Mouse (Mus musculus) left cerebral cortex, adult 2 months (tissue): ENCODE measurements around the gene Mettl4. TPM values are rescaled to one million over a fixed set of nuclear protein-coding genes. Genes with fewer than 3 reads are reported as not detected.
"Not testable (repeated sequence)": the region's sequence is repeated elsewhere in the genome, so short reads cannot be mapped to it uniquely, and the experiment has no call there.

Experiments used
- DNase-seq, 2 experiments: peaks; one replicate each; pipeline ENCODE4 v3.0.0; 2021 to 2022; ENCODE audit warnings: low spot score in 2 of 2, mixed read lengths in 1 of 2; ENCODE audit errors: extremely low spot score in 1 of 2
- H3K27ac ChIP-seq: fragments of 200-600 bp; 2 replicates; pipeline ENCODE4 v1.8.1; 2022
- H3K4me3 ChIP-seq: fragments of 200-600 bp; 2 replicates; pipeline ENCODE4 v1.8.1; 2022
- CTCF ChIP-seq: fragments of 200-600 bp; IDR thresholded peaks from 2 replicates; pipeline ENCODE4 v1.8.1; 2022; ENCODE audit warnings: antibody characterized with exemption, mild to moderate bottlenecking, moderate library complexity
- intact Hi-C: fragments of 180-260 bp; cut with DNase I; formaldehyde crosslinking; loops from one replicate; pipeline ENCODE4 v1.15.1; 2025
- long read RNA-seq, 2 experiments: library from polyadenylated mRNA; stranded (forward); transcript quantifications; one replicate each; pipeline ENCODE4 v2.0.0; 2021; ENCODE audit warnings: borderline mapping rate in 2 of 2
- total RNA-seq, 2 experiments: library from RNA; stranded (reverse); gene quantifications; 2 replicates each; pipeline ENCODE4 v1.2.3; 2021

The Mettl4 gene
- total RNA-seq: 10 to 100 TPM; 16.0 to 16.3 TPM
- long read RNA-seq, experiment 1, partial matches to known transcripts: 2 of 17 reads
- long read RNA-seq, experiment 1, other reads (novel, unspliced or antisense): 13 of 17 reads
- long read RNA-seq, experiment 2, partial matches to known transcripts: 0 of 10 reads
- long read RNA-seq, experiment 2, other reads (novel, unspliced or antisense): 8 of 10 reads

DNA sequence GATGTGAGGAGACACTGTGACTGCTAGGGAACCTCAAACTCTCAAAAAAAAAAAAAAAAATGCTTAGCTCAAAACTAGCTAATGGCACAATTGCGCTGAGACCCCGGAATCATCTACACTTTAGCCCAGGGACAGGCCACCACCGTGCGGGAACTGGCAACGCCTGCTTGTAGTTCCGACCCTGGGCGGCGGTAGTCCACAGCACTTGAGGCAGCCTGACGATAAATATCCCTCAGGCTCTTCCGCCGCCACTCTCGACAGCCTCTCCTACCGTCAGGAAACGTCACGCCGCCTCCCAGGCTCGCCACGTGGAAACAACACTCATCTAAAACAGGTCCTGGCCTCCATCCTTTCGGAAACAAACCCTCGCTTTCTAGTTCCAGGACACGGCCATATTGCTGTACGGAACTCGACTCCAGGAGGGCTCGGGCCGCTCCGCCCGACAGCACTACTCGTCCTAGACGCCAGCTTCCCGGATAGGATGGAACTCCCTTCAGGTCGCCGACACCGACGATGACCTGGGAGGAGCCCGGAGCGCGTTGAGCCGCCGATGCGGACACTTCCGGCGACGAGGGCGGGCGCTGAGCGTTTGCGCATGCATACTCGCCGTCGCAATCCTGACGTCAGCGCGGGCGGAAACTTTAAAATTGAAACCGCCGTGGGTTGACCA lies at the start of gene Mettl4:
Gene Mettl4, minus strand, starts transcription at position 554 of the 670 bp plus-strand sequence.
- no peak; the same call in none of the 2 replicates for TF ChIP-seq CTCF
- peak within 1 kb of the TSS; percentile 98 for H3K27ac ChIP-seq
- peak; percentile 91 to 92 for DNase-seq
- intact Hi-C loops: loop anchor here (2.0 kb wide), 1 partner anchor 85 kb away; no protein-coding TSS in a partner anchor
- H3K4me3 ChIP-seq: peak within 1 kb of the TSS; percentile 72

GRCm38 (mm10) chr17:94778871-94779482 lies 29.2 kb upstream of the Mettl4 start:
- no peak overlapping the region for H3K27ac ChIP-seq
- no peak for DNase-seq
- no peak overlapping the region for H3K4me3 ChIP-seq
- intact Hi-C loops: no loop called here
- no peak for TF ChIP-seq CTCF

DNA sequence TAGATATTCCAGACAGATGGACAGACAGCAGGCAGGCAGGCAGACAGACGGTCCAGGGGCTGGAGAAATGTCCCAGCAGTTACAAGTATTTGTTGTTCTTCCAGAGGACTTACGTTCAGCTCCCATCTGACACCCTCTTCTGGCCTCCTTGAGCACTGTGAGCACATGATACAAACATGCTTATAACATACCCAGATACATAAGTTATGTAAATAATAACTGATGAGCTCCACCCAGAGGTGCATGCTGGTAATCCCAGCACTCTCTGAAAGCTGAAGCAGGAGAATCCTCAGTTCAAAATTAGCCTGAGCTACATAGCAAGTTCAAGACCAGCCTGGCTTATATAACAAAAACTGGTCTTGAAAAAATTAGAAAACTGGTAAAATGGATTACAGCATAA lies 18.7 kb upstream of the Mettl4 start:
- no peak for DNase-seq
- intact Hi-C loops: no loop called here
- no peak for TF ChIP-seq CTCF
- Histone ChIP-seq H3K27ac (no peak overlapping the region), H3K4me3 (no peak overlapping the region)

DNA sequence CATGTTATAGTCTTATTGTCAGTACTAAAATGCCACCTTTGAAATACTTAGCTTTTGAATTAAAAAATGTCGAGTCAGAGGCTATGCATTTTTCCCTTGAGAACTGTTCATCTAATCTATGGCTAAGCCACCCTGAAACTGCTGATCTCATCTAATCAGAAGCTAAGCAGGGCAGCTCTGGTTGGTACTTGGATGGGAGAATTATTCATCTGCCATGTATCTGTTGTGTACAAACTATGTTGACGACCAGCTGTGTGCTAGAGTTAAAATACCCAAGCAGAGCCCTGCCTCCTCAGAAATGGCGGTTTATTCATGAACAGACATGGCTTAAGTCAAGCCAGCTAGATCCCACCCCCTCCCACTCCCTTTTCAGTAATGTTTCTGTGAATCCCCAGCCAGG lies 14.9 kb upstream of the Mettl4 start:
- DNase-seq: no peak
- intact Hi-C loops: no loop called here
- no peak for TF ChIP-seq CTCF
- H3K27ac ChIP-seq: no peak overlapping the region
- no peak overlapping the region for H3K4me3 ChIP-seq

- intact Hi-C loops: no loop called here
- DNase-seq: no peak
- TF ChIP-seq CTCF: no peak
- no peak overlapping the region for H3K27ac ChIP-seq
- H3K4me3 ChIP-seq: no peak overlapping the region
Measured at GRCm38 (mm10) chr17:94764011-94764410, 14.2 kb upstream of the Mettl4 start.

DNA sequence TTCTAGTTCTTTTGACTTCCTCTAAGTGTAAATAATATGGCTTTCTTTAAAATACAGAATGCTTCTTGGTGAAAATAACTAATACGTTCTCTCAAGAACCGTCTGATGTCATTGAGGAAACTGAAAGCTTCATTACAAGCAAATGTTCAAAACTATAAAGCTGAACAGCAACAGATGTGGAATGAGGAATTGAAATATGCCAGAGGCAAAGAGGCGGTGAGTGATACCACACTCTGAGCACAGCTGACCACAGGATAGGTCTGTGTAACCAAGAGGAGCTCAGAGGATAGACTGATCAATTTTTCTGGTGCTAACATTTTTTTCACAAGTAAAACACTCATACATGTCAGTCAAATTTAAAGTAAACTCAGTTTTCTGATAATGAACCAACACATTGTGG lies 12.6 kb upstream of the Mettl4 start:
- Histone ChIP-seq H3K4me3 (no peak overlapping the region), H3K27ac (no peak overlapping the region)
- no peak for DNase-seq
- intact Hi-C loops: no loop called here
- no peak for TF ChIP-seq CTCF

GRCm38 (mm10) chr17:94750136-94750729 lies 414 bp upstream of the Mettl4 start:
- no peak overlapping the region for H3K27ac ChIP-seq
- DNase-seq: no peak
- TF ChIP-seq CTCF: no peak

GRCm38 (mm10) chr17:94738173-94738572 lies 11.6 kb downstream of the Mettl4 start:
- intact Hi-C loops: loop anchor here (5.0 kb wide), 1 partner anchor 976 kb away; no protein-coding TSS in a partner anchor
- no peak overlapping the region for H3K27ac ChIP-seq
- H3K4me3 ChIP-seq: no peak overlapping the region
- DNase-seq: no peak
- no peak for TF ChIP-seq CTCF

More at GRCm38 (mm10) chr17:94750136-94750729, 414 bp upstream of the Mettl4 start:
- intact Hi-C loops: no loop called here
- peak overlapping the region; percentile 72 for H3K4me3 ChIP-seq

GRCm38 (mm10) chr17:94735885-94736284 lies 13.9 kb downstream of the Mettl4 start:
- no peak overlapping the region for H3K4me3 ChIP-seq
- H3K27ac ChIP-seq: no peak overlapping the region
- intact Hi-C loops: loop anchor here (2.0 to 5.0 kb wide), 3 partner anchors 974 to 1577 kb away; no protein-coding TSS in a partner anchor
- no peak for TF ChIP-seq CTCF
- DNase-seq: no peak

GRCm38 (mm10) chr17:94735437-94735836 lies 14.4 kb downstream of the Mettl4 start:
- H3K4me3 ChIP-seq: no peak overlapping the region
- DNase-seq: peak; percentile 19 to 20
- peak; percentile 66 for TF ChIP-seq CTCF
- intact Hi-C loops: loop anchor here (2.0 to 5.0 kb wide), 2 partner anchors 973 to 1539 kb away; no protein-coding TSS in a partner anchor
- no peak overlapping the region for H3K27ac ChIP-seq

DNA sequence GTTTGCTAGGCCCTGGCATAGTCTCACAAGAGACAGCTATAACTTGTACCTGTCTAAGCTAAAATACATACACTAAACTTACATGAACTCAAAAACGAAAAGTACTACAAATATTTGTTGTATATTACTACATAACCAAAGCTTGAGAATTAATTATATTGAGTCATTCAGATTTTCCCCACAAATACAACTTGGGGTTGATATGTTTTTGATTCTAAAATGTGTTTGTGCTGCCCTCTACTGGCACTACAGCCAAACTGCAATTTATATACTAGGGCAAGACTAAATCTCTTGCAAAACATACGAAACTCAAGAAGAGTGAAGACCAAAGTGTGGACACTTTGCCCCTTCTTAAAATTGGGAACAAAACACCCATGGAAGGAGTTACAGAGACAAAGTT lies 19.4 kb downstream of the Mettl4 start:
- H3K4me3 ChIP-seq, intact Hi-C loops, H3K27ac ChIP-seq: not testable (repeated sequence)
- peak; percentile 28 to 46 for DNase-seq
- peak; percentile 68 for TF ChIP-seq CTCF

DNA sequence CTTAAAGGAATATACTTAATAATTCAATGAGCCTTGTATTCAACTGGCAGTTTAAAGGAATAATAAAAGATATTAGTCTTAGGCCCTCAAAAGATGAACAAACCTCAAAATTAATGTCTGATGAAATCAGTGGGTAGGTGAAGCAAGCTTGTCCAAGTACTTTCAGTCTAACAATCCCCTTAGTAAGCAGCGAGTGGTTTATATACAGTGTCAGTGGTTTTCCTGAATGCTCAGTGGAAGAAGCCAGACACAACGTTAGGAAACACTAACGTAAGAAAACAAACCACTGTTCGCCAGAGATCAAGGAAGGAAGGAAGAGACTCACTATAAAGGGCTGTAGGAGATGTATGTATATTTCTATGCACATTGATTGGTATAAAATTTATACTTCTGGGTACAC lies 23.1 kb downstream of the Mettl4 start:
- no peak overlapping the region for H3K27ac ChIP-seq
- H3K4me3 ChIP-seq: no peak overlapping the region
- intact Hi-C loops: no loop called here
- DNase-seq: no peak
- TF ChIP-seq CTCF: no peak
